Mouse (Mus musculus) right cerebral cortex, postnatal 14 days (tissue): ENCODE data around the gene Sbf2.

Experiments
- DNase-seq: peaks from one replicate; pipeline ENCODE4 v3.0.0; 2022

The Sbf2 gene

GRCm38 (mm10) chr7:110387565-110387964 lies 227.2 kb downstream of the Sbf2 start:
- no peak for DNase-seq

GRCm38 (mm10) chr7:110385482-110385881 lies 229.2 kb downstream of the Sbf2 start:
- no peak for DNase-seq

GRCm38 (mm10) chr7:110384343-110384742 lies 230.4 kb downstream of the Sbf2 start:
- DNase-seq: no peak

DNA sequence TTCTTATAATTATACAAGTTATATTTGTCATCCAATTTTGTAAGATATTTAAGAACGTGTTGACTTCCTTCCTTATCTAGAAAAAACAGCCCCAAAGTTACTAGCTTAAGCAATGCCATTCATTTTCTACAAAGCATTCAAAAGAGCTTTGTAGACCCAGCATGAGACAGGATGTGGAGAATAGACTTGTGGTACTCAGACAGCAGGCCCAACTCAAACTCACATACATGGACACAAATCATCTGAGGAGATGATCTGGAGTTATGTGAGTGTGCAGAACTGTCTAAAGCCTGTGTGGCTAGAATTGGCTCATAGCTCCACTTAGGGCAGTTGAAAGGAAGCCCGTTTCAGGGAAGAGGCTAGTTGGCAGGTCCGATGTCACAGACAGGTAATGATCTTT lies 233.1 kb downstream of the Sbf2 start:
- no peak for DNase-seq

DNA sequence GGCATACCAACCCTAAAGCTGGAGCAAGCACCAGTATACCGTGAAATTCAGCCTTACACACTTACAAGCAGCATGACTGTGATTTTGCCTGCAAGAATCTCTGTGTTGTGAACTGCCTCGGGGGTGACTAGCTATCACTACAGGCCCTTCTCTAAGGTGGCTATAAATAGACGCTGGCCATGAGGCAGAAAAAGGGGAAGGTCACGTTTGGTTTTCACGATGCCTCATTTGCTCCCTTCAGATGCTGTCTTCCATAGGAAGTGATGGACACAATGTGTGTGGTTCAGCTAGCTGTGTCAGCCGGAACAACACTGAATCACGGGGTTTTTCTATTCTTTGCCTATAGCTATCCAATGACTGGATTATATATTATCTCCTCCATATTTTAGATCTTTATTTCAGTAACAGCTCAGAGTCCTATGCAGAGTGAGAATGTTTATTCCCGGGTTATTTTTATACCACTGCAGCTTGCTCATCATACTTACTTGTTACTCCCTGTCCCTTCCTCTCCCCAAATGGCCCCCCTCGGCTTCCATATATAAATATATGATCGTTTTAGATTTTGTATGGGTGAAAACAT lies 235.3 kb downstream of the Sbf2 start:
- DNase-seq: no peak

DNA sequence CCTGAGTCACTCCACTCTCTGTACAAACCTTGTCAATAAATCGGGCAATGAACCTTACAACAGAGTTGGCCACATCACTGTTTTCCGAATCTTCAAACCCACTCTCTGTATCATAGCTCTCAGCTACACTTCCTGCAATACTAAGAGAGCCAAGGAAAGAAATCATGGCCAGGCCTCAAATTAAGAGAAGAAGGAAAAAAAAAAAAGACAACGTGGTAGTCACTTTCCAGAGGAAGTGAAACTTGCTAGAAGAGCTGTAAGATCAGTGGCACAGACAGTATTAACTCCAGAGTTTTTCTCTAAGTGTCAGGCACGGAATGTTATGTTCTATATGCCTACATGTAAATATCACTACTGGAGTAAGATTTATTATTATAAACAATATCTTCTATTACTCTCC lies 242.2 kb downstream of the Sbf2 start:
- no peak for DNase-seq

DNA sequence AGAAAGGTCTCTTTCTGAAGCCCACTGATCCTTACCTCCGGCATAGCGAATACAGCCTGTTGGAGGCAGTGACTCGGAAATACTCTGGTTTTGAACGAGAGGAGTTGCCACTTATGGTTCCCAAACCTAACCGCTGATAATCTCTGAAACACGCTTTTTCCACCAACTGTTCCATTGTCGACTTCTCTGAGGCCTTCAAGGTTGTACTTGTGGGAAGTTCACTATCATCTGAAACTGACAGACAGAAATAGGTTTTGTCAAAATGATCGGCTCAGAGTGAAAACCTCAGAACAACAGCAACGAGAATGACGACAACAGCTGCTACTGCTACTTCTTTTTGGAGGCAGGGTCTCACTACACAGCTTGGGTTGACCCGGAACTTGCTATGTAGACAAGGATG lies 252.7 kb downstream of the Sbf2 start:
- no peak for DNase-seq

GRCm38 (mm10) chr7:110361516-110361915 lies 253.2 kb downstream of the Sbf2 start:
- no peak for DNase-seq

- no peak for DNase-seq
These were observed 255.3 kb downstream of the Sbf2 start for GRCm38 (mm10) chr7:110359391-110359790.

GRCm38 (mm10) chr7:110353971-110354370 lies 260.8 kb downstream of the Sbf2 start:
- DNase-seq: no peak

GRCm38 (mm10) chr7:110347250-110347649 lies 267.5 kb downstream of the Sbf2 start:
- DNase-seq: no peak

GRCm38 (mm10) chr7:110337601-110338000 lies 277.1 kb downstream of the Sbf2 start:
- DNase-seq: no peak

DNA sequence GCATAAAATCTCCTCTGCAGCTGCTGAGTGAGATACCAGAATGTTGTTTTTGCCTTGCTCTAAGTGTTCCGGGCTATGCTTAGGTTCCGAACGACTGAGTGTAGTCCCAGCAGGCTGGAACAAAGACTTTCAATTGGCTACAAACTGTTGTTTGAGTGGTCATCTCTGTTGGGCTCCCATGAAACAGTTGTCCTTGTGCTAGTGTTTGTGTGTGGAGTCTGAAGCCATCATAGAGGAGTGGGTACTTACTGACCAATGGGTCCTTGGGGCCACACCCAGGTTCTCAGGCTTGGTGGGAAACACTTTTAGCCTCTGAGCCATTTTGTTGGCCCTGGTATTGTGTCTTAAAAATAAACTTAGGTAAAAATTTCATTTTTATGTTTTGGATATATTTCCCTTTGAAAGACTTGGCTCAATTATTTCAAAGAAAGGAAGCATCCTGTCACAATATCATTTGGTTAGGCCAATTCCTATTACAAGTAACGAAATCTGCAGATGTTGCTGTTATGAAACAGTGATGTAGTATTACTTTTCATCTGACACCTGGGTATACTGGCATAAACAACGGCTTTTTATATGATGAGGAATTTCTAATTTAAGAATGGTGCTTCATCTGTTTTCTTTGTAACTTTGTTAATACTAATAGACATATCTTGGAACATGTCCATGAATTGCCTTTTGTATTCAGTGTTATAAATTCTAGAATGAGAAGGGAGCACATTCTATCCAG lies 289.2 kb downstream of the Sbf2 start:
- no peak for DNase-seq

DNA sequence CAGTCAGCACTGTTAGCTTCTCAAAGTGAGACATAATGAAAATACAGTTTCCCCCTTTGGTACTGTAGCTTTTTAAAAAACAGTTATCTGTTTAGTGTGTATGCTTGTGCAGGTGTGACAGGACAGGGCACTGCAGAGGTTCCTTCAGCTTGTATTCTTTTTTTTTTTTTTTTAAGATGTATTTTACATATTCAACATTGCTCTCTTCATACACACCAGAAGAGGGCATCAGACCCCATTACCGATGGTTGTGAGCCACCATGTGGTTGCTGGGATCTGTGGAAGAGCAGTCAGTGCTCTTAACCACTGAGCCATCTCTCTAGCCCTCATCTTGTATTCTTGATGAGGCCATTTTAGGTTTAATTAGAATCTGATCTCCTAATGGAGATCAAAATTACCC lies 289.9 kb downstream of the Sbf2 start:
- DNase-seq: no peak

DNA sequence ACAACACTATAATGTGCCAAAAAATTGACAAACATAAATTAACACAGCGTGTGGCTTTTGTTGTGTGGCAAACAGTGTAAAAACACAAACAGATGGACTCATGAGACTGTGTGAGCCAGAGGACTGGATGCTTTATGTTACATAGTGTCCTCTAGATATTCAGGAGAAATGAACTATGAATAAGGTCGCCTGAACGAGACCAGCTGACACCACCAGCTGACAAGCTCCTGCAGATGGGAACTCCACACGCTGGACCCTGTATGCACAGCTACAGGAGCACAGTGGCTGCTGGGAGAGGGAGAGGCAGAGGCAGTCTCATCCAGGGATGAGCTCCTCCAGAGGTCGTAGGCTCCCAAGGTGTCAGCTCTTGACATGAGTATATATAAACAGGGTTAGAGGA lies 293.6 kb downstream of the Sbf2 start:
- DNase-seq: no peak

DNA sequence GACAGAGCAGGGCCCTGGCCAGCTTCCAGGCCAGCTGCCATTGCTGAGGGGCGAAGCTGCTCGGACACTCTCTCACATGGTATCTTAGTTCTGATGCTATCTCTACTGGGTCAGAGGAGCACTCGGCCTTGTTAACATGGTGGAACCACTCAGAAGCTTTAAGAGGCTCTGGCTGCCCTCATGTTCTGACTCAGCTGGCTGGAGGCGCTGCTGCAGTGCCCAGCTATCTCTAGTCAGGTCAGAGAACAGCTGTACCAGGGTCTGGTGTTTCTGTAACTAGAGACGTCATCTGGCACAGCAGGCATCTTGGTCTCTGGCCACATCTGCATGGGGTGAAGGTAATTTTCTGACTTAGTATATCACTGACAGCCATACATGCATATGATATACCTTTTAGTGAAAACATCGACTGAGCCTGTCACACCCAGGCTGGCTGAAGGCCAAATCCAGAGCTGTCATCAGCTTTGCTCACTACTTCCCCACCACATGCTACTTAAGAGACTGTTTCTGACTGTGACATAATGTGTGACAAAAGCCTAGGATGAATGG lies 295.7 kb downstream of the Sbf2 start:
- DNase-seq: peak; percentile 33

GRCm38 (mm10) chr7:110317412-110317811 lies 297.3 kb downstream of the Sbf2 start:
- DNase-seq: no peak

- no peak for DNase-seq
These were observed 299.4 kb downstream of the Sbf2 start for GRCm38 (mm10) chr7:110315352-110315751.

- DNase-seq: no peak
These were observed 300.3 kb downstream of the Sbf2 start for GRCm38 (mm10) chr7:110314401-110314890.

- no peak for DNase-seq
These were observed 301.2 kb downstream of the Sbf2 start for GRCm38 (mm10) chr7:110313392-110314055.

DNA sequence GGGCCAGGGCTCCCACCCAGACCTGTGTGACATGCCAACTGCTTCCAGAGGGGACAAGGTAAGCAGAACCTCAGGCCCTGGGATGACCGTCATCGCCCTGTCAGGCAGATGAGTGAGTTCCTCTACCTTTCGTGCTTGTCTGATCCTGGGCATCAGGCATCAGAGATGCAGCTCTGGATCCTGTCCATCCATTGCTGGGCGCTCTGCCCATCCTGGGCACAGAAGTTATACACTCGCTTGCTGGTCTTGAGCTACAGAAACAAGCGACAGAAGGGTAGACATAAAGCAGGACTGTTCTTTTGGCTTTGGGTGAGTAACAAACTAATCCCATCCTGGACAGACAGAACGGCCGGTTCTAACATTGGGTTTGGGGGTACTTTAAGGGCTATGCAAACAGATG lies 305.5 kb downstream of the Sbf2 start:
- no peak for DNase-seq

- no peak for DNase-seq
These were observed 307.0 kb downstream of the Sbf2 start for GRCm38 (mm10) chr7:110307741-110308140.

DNA sequence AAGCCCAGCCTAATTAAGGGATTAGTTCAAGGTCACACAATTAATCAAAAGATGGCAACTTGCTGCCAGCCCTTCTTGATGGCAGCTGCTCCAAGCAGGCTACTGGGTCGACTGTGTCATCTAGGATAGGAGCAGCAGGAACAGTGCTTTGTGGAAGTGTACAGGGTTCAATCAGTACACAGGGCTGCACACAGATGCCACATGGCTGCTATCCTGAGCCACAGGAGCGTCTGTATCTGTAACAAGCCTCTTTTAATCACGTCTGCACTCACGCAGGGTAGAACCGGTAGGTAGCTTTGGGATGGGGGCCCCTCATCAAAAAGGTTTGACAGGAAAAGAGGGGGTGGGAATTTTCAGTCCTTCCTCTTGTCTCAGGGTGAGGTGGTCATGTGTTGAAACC lies 308.4 kb downstream of the Sbf2 start:
- no peak for DNase-seq

DNA sequence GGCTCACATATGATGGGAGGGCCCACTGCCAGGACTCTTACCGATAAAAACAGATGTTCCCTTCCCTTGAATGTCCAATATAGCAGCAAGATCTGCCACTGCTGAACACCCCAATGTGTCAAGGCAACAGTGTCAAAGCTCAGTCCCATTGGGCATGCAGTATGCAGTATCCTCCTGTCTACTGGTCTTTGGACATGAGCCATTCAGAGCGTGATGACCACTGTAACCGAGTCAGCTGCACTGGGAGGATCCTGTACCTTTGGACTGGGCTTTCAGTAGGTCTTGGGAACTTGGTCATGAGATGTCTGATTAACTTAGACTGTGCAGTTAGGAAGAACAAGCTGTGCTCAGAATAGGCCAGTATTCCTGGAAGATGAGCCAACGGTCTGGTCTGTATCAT lies 309.2 kb downstream of the Sbf2 start:
- no peak for DNase-seq
